Mouse (Mus musculus) hematopoietic stem cell, adult 5-6 weeks (primary cell): Measurements from ENCODE around the gene Cars2. TPM values are rescaled to one million over a fixed set of nuclear protein-coding genes. Genes with fewer than 3 reads are reported as not detected.
A peak's percentile ranks its signal among the peaks of the same experiment; 100 is the strongest.
"Not testable (repeated sequence)": the region's sequence is repeated elsewhere in the genome, so short reads cannot be mapped to it uniquely, and the experiment has no call there.

Experiments used
- ATAC-seq, 2 experiments: fragments of 125-278 bp in 1 of 2; replicated peaks in 1 of 2; 2 replicates each; pipeline ENCODE4 v1.8.0; 2016 to 2017; ENCODE audit warnings: inconsistent platforms in 2 of 2, mild to moderate bottlenecking in 2 of 2, moderate number of reproducible peaks in 2 of 2, low read depth in 1 of 2, moderate TSS enrichment in 1 of 2; ENCODE audit not compliant: low FRiP score in 2 of 2, poor library complexity in 2 of 2, severe bottlenecking in 2 of 2, insufficient read depth in 1 of 2, low TSS enrichment in 1 of 2
- total RNA-seq: library from RNA; stranded (forward); fragments of 172-1452, 232-1000 nt; gene quantifications from 2 replicates; pipeline ENCODE4 v1.2.3, GENCODE M21; 2017

The Cars2 gene
- 37.0 and 41.1 TPM in 2 replicates for total RNA-seq

GRCm38 (mm10) chr8:11550281-11550948 lies at the start of gene Cars2:
Cars2 (minus strand) TSS chr8:11550783.
- peak; percentile 73 to 80 for ATAC-seq

- no peak for ATAC-seq
These were observed 42.8 kb upstream of the Cars2 start for GRCm38 (mm10) chr8:11593222-11593884.

GRCm38 (mm10) chr8:11592296-11592695 lies 41.7 kb upstream of the Cars2 start:
- peak; percentile 95 to 99 for ATAC-seq

GRCm38 (mm10) chr8:11591837-11592236 lies 41.3 kb upstream of the Cars2 start:
- ATAC-seq, result peak; percentile 5 to 18; a peak in 1 of 4 replicates

- 0 out of 4 replicates have a peak, but pooled peaks of 1 of the 2 experiments have one; percentile 8 for ATAC-seq
These were observed 35.8 kb upstream of the Cars2 start for GRCm38 (mm10) chr8:11586374-11586745.

GRCm38 (mm10) chr8:11585513-11586373 lies 35.2 kb upstream of the Cars2 start:
- peak; percentile 46 to 56 for ATAC-seq

GRCm38 (mm10) chr8:11575604-11576384 lies 25.2 kb upstream of the Cars2 start:
- ATAC-seq, result peak; percentile 55 to 61; a peak in 3 of 4 replicates

- peak; percentile 82 for ATAC-seq
These were observed 24.5 kb upstream of the Cars2 start for GRCm38 (mm10) chr8:11574911-11575603.

GRCm38 (mm10) chr8:11572428-11572827 lies 21.8 kb upstream of the Cars2 start:
- ATAC-seq, result no peak

- ATAC-seq, result no peak
These were observed 21.4 kb upstream of the Cars2 start for GRCm38 (mm10) chr8:11571950-11572349.

- ATAC-seq, result no peak
These were observed 20.2 kb upstream of the Cars2 start for GRCm38 (mm10) chr8:11570742-11571141.

GRCm38 (mm10) chr8:11569260-11570097 lies 18.9 kb upstream of the Cars2 start:
- no peak for ATAC-seq

GRCm38 (mm10) chr8:11568193-11568592 lies 17.6 kb upstream of the Cars2 start:
- not testable (repeated sequence) for ATAC-seq

- no peak for ATAC-seq
These were observed 14.1 kb upstream of the Cars2 start for GRCm38 (mm10) chr8:11564721-11565120.

GRCm38 (mm10) chr8:11564236-11564635 lies 13.7 kb upstream of the Cars2 start:
- ATAC-seq, result peak; percentile 67 to 68; a peak in 3 of 4 replicates

GRCm38 (mm10) chr8:11560220-11560619 lies 9.6 kb upstream of the Cars2 start:
- ATAC-seq, result no peak
